ENCODE assay signal across 9 mouse cellular contexts in genomic region chr8:57615016-57615657, GRCm38 (mm10). TPM values are rescaled to one million over a fixed set of nuclear protein-coding genes. Genes with fewer than 3 reads are reported as not detected.
DNase-seq lines count a peak whose midpoint lies in the region; ATAC-seq and TF ChIP-seq lines count a peak whose summit lies in the region.
"Had no signal": no experiment of that assay in that cellular context is flagged by ENCODE, and none has a peak within 500 bp of the region (broad histone marks: within the 10 kb centered on the region; RNA-seq: fewer than 3 reads in every experiment).

No protein-coding gene starts in this region.

- H3K36me3 ChIP-seq in liver, embryonic 11.5 days (ENCODE audit: control insufficient read depth, insufficient read depth, low read length), result no peaks in the 10 kb centered on the region
- H3K36me3 ChIP-seq in kidney, adult 2 months (ENCODE audit: control insufficient read depth, insufficient read depth, low read length), result no peaks in the 10 kb centered on the region
- no peaks in the 10 kb centered on the region for H3K36me3 ChIP-seq in small intestine, adult 2 months (ENCODE audit: control insufficient read depth, insufficient read depth, low read length)
- no peaks in the 10 kb centered on the region for H3K36me3 ChIP-seq in thymus, adult 2 months (ENCODE audit: control insufficient read depth, insufficient read depth, low read length)
- H3K36me3 ChIP-seq: midbrain, embryonic 12.5 days had no signal

- no peaks in the 10 kb centered on the region for H3K9me3 ChIP-seq in liver, embryonic 11.5 days (ENCODE audit: control insufficient read depth, low read length)
- H3K9me3 ChIP-seq: midbrain, embryonic 12.5 days had no signal

- 73% methylated on average over 15 of the region's 15 CpGs for WGBS in liver, embryonic 11.5 days
- 24% methylated on average over 15 of the region's 15 CpGs for WGBS in kidney, adult 2 months
- WGBS in small intestine, adult 2 months, result 19% methylated on average over 15 of the region's 15 CpGs
- WGBS in thymus, adult 2 months, result 93% methylated on average over 15 of the region's 15 CpGs

- no peak for TF ChIP-seq POLR2A in kidney, adult 2 months (IDR thresholded peaks at IDR 0.05; ENCODE audit: low read depth, low read length)
- no peak for TF ChIP-seq POLR2A in small intestine, adult 2 months (IDR thresholded peaks at IDR 0.05; ENCODE audit: low read depth, low read length)
- no peak for TF ChIP-seq POLR2A in thymus, adult 2 months (IDR thresholded peaks at IDR 0.05; ENCODE audit: control insufficient read depth, extremely low read depth, insufficient read depth, low read length, poor library complexity)

- no peak for DNase-seq in liver, embryonic 11.5 days (ENCODE audit: low spot score)
- no peak for DNase-seq in liver
- peak; percentile 78 for DNase-seq in cerebellum, postnatal 10 days
- peak; percentile 70 for DNase-seq in kidney, adult 2 months
- no peak for DNase-seq in thymus, adult 2 months
- no peak for DNase-seq in ovary, postnatal 14 days (ENCODE audit: low spot score)

- H3K4me2 ChIP-seq in liver, embryonic 11.5 days, result no peak overlapping the region
- H3K4me2 ChIP-seq: midbrain, embryonic 12.5 days had no signal

- no peak overlapping the region for H3K4me3 ChIP-seq in liver, embryonic 11.5 days (ENCODE audit: low read depth, low read length)
- no peak overlapping the region for H3K4me3 ChIP-seq in kidney, adult 2 months (ENCODE audit: insufficient read depth, low read depth, low read length)
- no peak overlapping the region for H3K4me3 ChIP-seq in small intestine, adult 2 months (ENCODE audit: low read depth, low read length)
- H3K4me3 ChIP-seq in thymus, adult 2 months (ENCODE audit: control insufficient read depth, insufficient read depth, low read length), result no peak overlapping the region
- H3K4me3 ChIP-seq: midbrain, embryonic 12.5 days had no signal

- H3K27me3 ChIP-seq in liver, embryonic 11.5 days (replicated peaks; ENCODE audit: control insufficient read depth, insufficient read depth, low read length), result no peaks in the 10 kb centered on the region
- H3K27me3 ChIP-seq in kidney, adult 2 months (replicated peaks; ENCODE audit: control insufficient read depth, insufficient read depth, low read length), result no peaks in the 10 kb centered on the region
- H3K27me3 ChIP-seq in small intestine, adult 2 months (ENCODE audit: control insufficient read depth, insufficient read depth, low read length), result no peaks in the 10 kb centered on the region
- no peaks in the 10 kb centered on the region for H3K27me3 ChIP-seq in thymus, adult 2 months (ENCODE audit: control insufficient read depth, insufficient read depth, low read length)
- H3K27me3 ChIP-seq: midbrain, embryonic 12.5 days had no signal

- peaks cover 10% of the 10 kb centered on the region for H3K4me1 ChIP-seq in liver, embryonic 11.5 days (replicated peaks; ENCODE audit: control insufficient read depth, insufficient read depth, low read length)
- peaks cover 2% of the 10 kb centered on the region; the same call in 1 of the 2 replicates for H3K4me1 ChIP-seq in kidney, adult 2 months (ENCODE audit: control insufficient read depth, insufficient read depth, low read length)
- peaks cover 16% of the 10 kb centered on the region for H3K4me1 ChIP-seq in small intestine, adult 2 months (ENCODE audit: control insufficient read depth, insufficient read depth, insufficient read length, low read length)
- no peaks in the 10 kb centered on the region for H3K4me1 ChIP-seq in thymus, adult 2 months (replicated peaks; ENCODE audit: control insufficient read depth, insufficient read depth, low read length)

- no peak overlapping the region for H3K9ac ChIP-seq in liver, embryonic 11.5 days (ENCODE audit: low read depth, low read length)
- H3K9ac ChIP-seq: midbrain, embryonic 12.5 days had no signal

- no peak for TF ChIP-seq CTCF in kidney, adult 2 months (conservative IDR thresholded peaks at IDR 0.05; ENCODE audit: insufficient read depth, insufficient read length, low read depth, low read length)
- TF ChIP-seq CTCF in small intestine, adult 2 months (IDR thresholded peaks at IDR 0.05; ENCODE audit: extremely low read depth, insufficient read length, insufficient replicate concordance, low read depth, low read length), result no peak
- no peak for TF ChIP-seq CTCF in thymus, adult 2 months (IDR thresholded peaks at IDR 0.05; ENCODE audit: borderline replicate concordance, control insufficient read depth, extremely low read depth, insufficient read depth, low read length, poor library complexity)

- no peak overlapping the region for H3K27ac ChIP-seq in liver, embryonic 11.5 days (ENCODE audit: low read depth, low read length)
- H3K27ac ChIP-seq in kidney, adult 2 months (ENCODE audit: insufficient read depth, low read depth, low read length), result no peak overlapping the region
- H3K27ac ChIP-seq in small intestine, adult 2 months (ENCODE audit: insufficient read depth, low read depth, low read length), result peak overlapping the region; percentile 17; the same call in 1 of the 2 replicates
- no peak overlapping the region for H3K27ac ChIP-seq in thymus, adult 2 months (ENCODE audit: control insufficient read depth, insufficient read depth, low read length)
- H3K27ac ChIP-seq: midbrain, embryonic 12.5 days had no signal

- ATAC-seq in liver, embryonic 11.5 days (replicated peaks; ENCODE audit: low FRiP score), result 0 out of 2 replicates have a peak, but pooled peaks have one; percentile 11
- no peak for ATAC-seq in monocyte, adult 5-6 weeks (replicated peaks; ENCODE audit: insufficient number of reproducible peaks, low FRiP score, low TSS enrichment, poor library complexity, severe bottlenecking)

RNA-seq across cellular contexts. Expression of gene Galnt7, which starts 37.7 kb away (rescaled TPM):
- polyA plus RNA-seq in liver, embryonic 11.5 days (2014; fragmentation: Nextera tagmentation; extraction: Ambion mirVana), result 17.4 and 22.6 TPM in 2 replicates
- 2.7 and 3.1 TPM in 2 replicates for polyA plus RNA-seq in kidney, adult 2 months (2012; rRNA removed)
- 2.2 and 3.7 TPM in 2 replicates for polyA plus RNA-seq in small intestine, adult 2 months (2012; rRNA removed)
- 8.4 and 9.1 TPM in 2 replicates for polyA plus RNA-seq in thymus, adult 2 months (2012; rRNA removed)
- 23.0 to 34.5 TPM (median 26.7 TPM) in 3 replicates for total RNA-seq in monocyte, adult 5-6 weeks (2017)

Comparison
In these comparisons a context has a peak if more than half of its experiments do, and no peak if none do; other contexts are left out.
1. DNase-seq: peak in cerebellum, postnatal 10 days (2 of 2) and kidney, adult 2 months (single experiment); none in liver, embryonic 11.5 days (single experiment), liver (single experiment), thymus, adult 2 months (single experiment) and ovary, postnatal 14 days (single experiment).